Mouse (Mus musculus) neural tube, embryonic 14.5 days (tissue): ENCODE data around the gene BC017158. TPM values are rescaled to one million over a fixed set of nuclear protein-coding genes. Genes with fewer than 3 reads are reported as not detected.

Source experiments
- ATAC-seq: fragments of 200-750 bp; cut with Nextera tagmentation; 2 replicates; pipeline ENCODE4 v1.8.0; 2017; ENCODE audit warnings: low read depth, mild to moderate bottlenecking, moderate TSS enrichment, moderate library complexity
- H3K27ac ChIP-seq: fragments of 300-500 bp; sonication (generic); 2 replicates; pipeline ENCODE4 v1.5.1; 2014; ENCODE audit warnings: low read depth, mild to moderate bottlenecking, control low read depth, low read length, moderate library complexity, mixed read lengths
- H3K27me3 ChIP-seq: fragments of 300-500 bp; sonication (generic); 2 replicates; pipeline ENCODE4 v1.6.1; 2014; ENCODE audit warnings: low read length; ENCODE audit not compliant: control insufficient read depth, insufficient read depth
- H3K36me3 ChIP-seq: fragments of 300-500 bp; sonication (generic); 2 replicates; pipeline ENCODE4 v1.6.1; 2014; ENCODE audit warnings: low read length, mixed read lengths; ENCODE audit not compliant: control insufficient read depth, insufficient read depth
- H3K4me1 ChIP-seq: fragments of 300-500 bp; sonication (generic); 2 replicates; pipeline ENCODE4 v1.6.1; 2014; ENCODE audit warnings: low read length; ENCODE audit not compliant: control insufficient read depth, insufficient read depth
- H3K4me2 ChIP-seq: fragments of 300-500 bp; sonication (generic); 2 replicates; pipeline ENCODE4 v1.6.1; 2014; ENCODE audit warnings: mild to moderate bottlenecking, low read depth, low read length, control low read depth
- H3K4me3 ChIP-seq: fragments of 300-500 bp; sonication (generic); 2 replicates; pipeline ENCODE4 v1.5.1; 2014; ENCODE audit warnings: low read depth, low read length, control low read depth, mixed read lengths
- H3K9ac ChIP-seq: fragments of 300-500 bp; sonication (generic); replicated peaks from 2 replicates; pipeline ENCODE4 v1.6.1; 2014; ENCODE audit warnings: low read depth, mild to moderate bottlenecking, control low read depth, low read length, mixed read lengths
- H3K9me3 ChIP-seq: fragments of 300-500 bp; sonication (generic); 2 replicates; pipeline ENCODE4 v1.6.1; 2016; ENCODE audit warnings: low read length; ENCODE audit not compliant: control insufficient read depth
- whole genome bisulfite sequencing: fragments of 180-500 bp; shearing (Covaris S2); extraction: QIAGEN DNeasy Blood & Tissue Kit; methylation state at CpG from one replicate; pipeline ENCODE4 v1.1.7; 2014; 5-methylcytosine and 5-hydroxymethylcytosine counted together
- polyA plus RNA-seq: library from polyadenylated mRNA; unstranded; fragments of >200 nt; fragmentation: Nextera tagmentation; extraction: Ambion mirVana; gene quantifications from 2 replicates; pipeline ENCODE4 v1.2.1, GENCODE M21; 2014

The BC017158 gene
- polyA plus RNA-seq, 1 experiment from 2014 or later: 27.9 TPM

GRCm38 (mm10) chr7:128281765-128282164 is 16.2 kb downstream of the BC017158 start:
- no peak overlapping the region for H3K27ac ChIP-seq
- no peak overlapping the region for H3K9ac ChIP-seq
- H3K9me3 ChIP-seq: no peaks in the 10 kb centered on the region
- H3K27me3 ChIP-seq: no peaks in the 10 kb centered on the region
- WGBS: 74% methylated on average over 11 of the region's 11 CpGs
- ATAC-seq: no peak
- no peak overlapping the region for H3K4me3 ChIP-seq
- H3K36me3 ChIP-seq: peaks cover 5% of the 10 kb centered on the region; the same call in 1 of the 2 replicates
- 0 out of 2 replicates have a peak, but pooled peaks cover 3% of the 10 kb centered on the region for H3K4me1 ChIP-seq
- H3K4me2 ChIP-seq: no peak overlapping the region

- H3K4me2 ChIP-seq: no peak overlapping the region
- H3K36me3 ChIP-seq: peaks cover 12% of the 10 kb centered on the region; the same call in 1 of the 2 replicates
- no peaks in the 10 kb centered on the region for H3K27me3 ChIP-seq
- no peak for ATAC-seq
- WGBS: 89% methylated on average over 4 of the region's 4 CpGs
- H3K9me3 ChIP-seq: no peaks in the 10 kb centered on the region
- no peak overlapping the region for H3K27ac ChIP-seq
- 0 out of 2 replicates have a peak, but pooled peaks cover 3% of the 10 kb centered on the region for H3K4me1 ChIP-seq
- H3K4me3 ChIP-seq: no peak overlapping the region
- H3K9ac ChIP-seq: no peak overlapping the region
Observed at GRCm38 (mm10) chr7:128279750-128280149, 18.2 kb downstream of the BC017158 start.

GRCm38 (mm10) chr7:128276051-128276450 is 21.9 kb downstream of the BC017158 start:
- peaks cover 26% of the 10 kb centered on the region; the same call in 1 of the 2 replicates for H3K36me3 ChIP-seq
- WGBS: 95% methylated on average over 6 of the region's 6 CpGs

GRCm38 (mm10) chr7:128271496-128271895 is 26.5 kb downstream of the BC017158 start:
- H3K4me3 ChIP-seq: no peak overlapping the region
- H3K27ac ChIP-seq: no peak overlapping the region
- H3K36me3 ChIP-seq: peaks cover 23% of the 10 kb centered on the region; the same call in 1 of the 2 replicates
- no peaks in the 10 kb centered on the region for H3K9me3 ChIP-seq
- H3K9ac ChIP-seq: no peak overlapping the region
- H3K4me2 ChIP-seq: no peak overlapping the region
- WGBS: 94% methylated on average over 9 of the region's 9 CpGs
- H3K27me3 ChIP-seq: no peaks in the 10 kb centered on the region
- ATAC-seq: no peak
- H3K4me1 ChIP-seq: no peaks in the 10 kb centered on the region

More at GRCm38 (mm10) chr7:128276051-128276450, 21.9 kb downstream of the BC017158 start:
- ATAC-seq: no peak
- H3K4me1 ChIP-seq: 0 out of 2 replicates have a peak, but pooled peaks cover 3% of the 10 kb centered on the region
- H3K27ac ChIP-seq: no peak overlapping the region
- no peak overlapping the region for H3K4me2 ChIP-seq
- no peak overlapping the region for H3K4me3 ChIP-seq
- H3K9me3 ChIP-seq: no peaks in the 10 kb centered on the region
- no peaks in the 10 kb centered on the region for H3K27me3 ChIP-seq
- H3K9ac ChIP-seq: no peak overlapping the region

- no peak overlapping the region for H3K27ac ChIP-seq
- 49% methylated on average over 13 of the region's 13 CpGs for WGBS
- ATAC-seq: no peak
- no peak overlapping the region for H3K4me2 ChIP-seq
- H3K9me3 ChIP-seq: no peaks in the 10 kb centered on the region
- no peaks in the 10 kb centered on the region for H3K27me3 ChIP-seq
- no peaks in the 10 kb centered on the region for H3K4me1 ChIP-seq
- H3K9ac ChIP-seq: no peak overlapping the region
- no peak overlapping the region for H3K4me3 ChIP-seq
- 0 out of 2 replicates have a peak, but pooled peaks cover 21% of the 10 kb centered on the region for H3K36me3 ChIP-seq
Observed at GRCm38 (mm10) chr7:128270431-128270850, 27.5 kb downstream of the BC017158 start.

GRCm38 (mm10) chr7:128267813-128268212 is 30.2 kb downstream of the BC017158 start:
- no peak for ATAC-seq
- Histone ChIP-seq H3K4me1 (no peaks in the 10 kb centered on the region), H3K9ac (no peak overlapping the region), H3K4me3 (no peak overlapping the region), H3K27ac (no peak overlapping the region), H3K9me3 (no peaks in the 10 kb centered on the region), H3K27me3 (no peaks in the 10 kb centered on the region), H3K36me3 (0 out of 2 replicates have a peak, but pooled peaks cover 3% of the 10 kb centered on the region), H3K4me2 (no peak overlapping the region)
- 60% methylated on average over 7 of the region's 7 CpGs for WGBS

- Histone ChIP-seq H3K4me1 (no peaks in the 10 kb centered on the region), H3K9ac (no peak overlapping the region), H3K27ac (no peak overlapping the region), H3K4me2 (no peak overlapping the region), H3K4me3 (no peak overlapping the region), H3K36me3 (0 out of 2 replicates have a peak, but pooled peaks cover 3% of the 10 kb centered on the region), H3K27me3 (no peaks in the 10 kb centered on the region), H3K9me3 (no peaks in the 10 kb centered on the region)
- no peak for ATAC-seq
- WGBS: 65% methylated on average over 13 of the region's 13 CpGs
Observed at GRCm38 (mm10) chr7:128267391-128267790, 30.6 kb downstream of the BC017158 start.

GRCm38 (mm10) chr7:128266056-128266455 is 31.9 kb downstream of the BC017158 start:
- Histone ChIP-seq H3K4me2 (no peak overlapping the region), H3K9ac (no peak overlapping the region), H3K4me1 (no peaks in the 10 kb centered on the region), H3K27ac (no peak overlapping the region), H3K4me3 (no peak overlapping the region), H3K9me3 (no peaks in the 10 kb centered on the region), H3K36me3 (0 out of 2 replicates have a peak, but pooled peaks cover 3% of the 10 kb centered on the region), H3K27me3 (no peaks in the 10 kb centered on the region)
- WGBS: 95% methylated on average over 5 of the region's 5 CpGs
- no peak for ATAC-seq

- Histone ChIP-seq H3K27me3 (no peaks in the 10 kb centered on the region), H3K4me1 (no peaks in the 10 kb centered on the region), H3K36me3 (no peaks in the 10 kb centered on the region), H3K4me2 (no peak within 1 kb of the TSS), H3K4me3 (no peak within 1 kb of the TSS), H3K9me3 (no peaks in the 10 kb centered on the region), H3K9ac (no peak within 1 kb of the TSS), H3K27ac (no peak within 1 kb of the TSS)
- 84% methylated on average over 6 of the region's 6 CpGs for WGBS
- no peak for ATAC-seq
Observed at GRCm38 (mm10) chr7:128265411-128265810, 32.6 kb downstream of the BC017158 start, which contains the start of gene Slc5a2. Slc5a2 (plus strand) TSS chr7:128265657.
